Mouse (Mus musculus) liver, embryonic 12.5 days (tissue): ENCODE measurements around the gene Dab1. TPM values are rescaled to one million over a fixed set of nuclear protein-coding genes. Genes with fewer than 3 reads are reported as not detected.

Source experiments
- ATAC-seq: fragments of 200-750 bp; cut with Nextera tagmentation; 2 replicates; pipeline ENCODE4 v1.8.0; 2017; ENCODE audit warnings: moderate number of reproducible peaks, mild to moderate bottlenecking, moderate library complexity
- H3K27ac ChIP-seq: fragments of 300-500 bp; sonication (generic); 2 replicates; pipeline ENCODE4 v1.5.1; 2016; ENCODE audit warnings: mild to moderate bottlenecking
- H3K27me3 ChIP-seq: fragments of 300-500 bp; sonication (generic); replicated peaks from 2 replicates; pipeline ENCODE4 v1.6.1; 2016; ENCODE audit warnings: mild to moderate bottlenecking, moderate library complexity
- H3K36me3 ChIP-seq: fragments of 300-500 bp; sonication (generic); 2 replicates; pipeline ENCODE4 v1.6.1; 2016; ENCODE audit warnings: mild to moderate bottlenecking, moderate library complexity
- H3K4me1 ChIP-seq: fragments of 300-500 bp; sonication (generic); 2 replicates; pipeline ENCODE4 v1.6.1; 2016
- H3K4me2 ChIP-seq: fragments of 300-500 bp; sonication (generic); 2 replicates; pipeline ENCODE4 v1.6.1; 2016; ENCODE audit warnings: mild to moderate bottlenecking, moderate library complexity
- H3K4me3 ChIP-seq: fragments of 300-500 bp; sonication (generic); 2 replicates; pipeline ENCODE4 v1.5.1; 2016; ENCODE audit warnings: mild to moderate bottlenecking, moderate library complexity
- H3K9ac ChIP-seq: fragments of 300-500 bp; sonication (generic); 2 replicates; pipeline ENCODE4 v1.6.1; 2016; ENCODE audit warnings: mild to moderate bottlenecking, moderate library complexity
- H3K9me3 ChIP-seq: fragments of 300-500 bp; sonication (generic); replicated peaks from 2 replicates; pipeline ENCODE4 v1.6.1; 2016; ENCODE audit warnings: mild to moderate bottlenecking, moderate library complexity
- WGBS: fragments of 180-500 bp; shearing (Covaris S2); methylation state at CpG from one replicate; pipeline ENCODE4 v1.1.7; 2016; ENCODE audit not compliant: insufficient replicate concordance; 5-methylcytosine and 5-hydroxymethylcytosine counted together
- polyA plus RNA-seq: library from polyadenylated mRNA; unstranded; fragments of >200 nt; fragmentation: Nextera tagmentation; extraction: Ambion mirVana; gene quantifications from 2 replicates; pipeline ENCODE4 v1.2.1, GENCODE M21; 2016

Gene Dab1
- polyA plus RNA-seq, 1 experiment from 2014 or later = 0.45 TPM

- no peaks in the 10 kb centered on the region for H3K27me3 ChIP-seq
- no peaks in the 10 kb centered on the region for H3K36me3 ChIP-seq
- H3K27ac ChIP-seq = no peak overlapping the region
- no peak for ATAC-seq
- 66% methylated on average over 3 of the region's 3 CpGs for WGBS
- H3K4me2 ChIP-seq = no peak overlapping the region
- H3K9me3 ChIP-seq = no peaks in the 10 kb centered on the region
- no peaks in the 10 kb centered on the region for H3K4me1 ChIP-seq
- H3K9ac ChIP-seq = no peak overlapping the region
- H3K4me3 ChIP-seq = no peak overlapping the region
These were observed 315.2 kb downstream of the Dab1 start for GRCm38 (mm10) chr4:103934364-103934763.

GRCm38 (mm10) chr4:103948255-103948654 lies 329.1 kb downstream of the Dab1 start:
- H3K4me2 ChIP-seq = no peak overlapping the region
- H3K36me3 ChIP-seq = no peaks in the 10 kb centered on the region
- no peaks in the 10 kb centered on the region for H3K27me3 ChIP-seq
- H3K27ac ChIP-seq = no peak overlapping the region
- no peaks in the 10 kb centered on the region for H3K4me1 ChIP-seq
- H3K9ac ChIP-seq = no peak overlapping the region
- WGBS = 60% methylated on average over 3 of the region's 3 CpGs
- no peaks in the 10 kb centered on the region for H3K9me3 ChIP-seq
- ATAC-seq = no peak
- no peak overlapping the region for H3K4me3 ChIP-seq

- no peak overlapping the region for H3K4me2 ChIP-seq
- H3K27ac ChIP-seq = no peak overlapping the region
- H3K4me1 ChIP-seq = no peaks in the 10 kb centered on the region
- no peaks in the 10 kb centered on the region for H3K36me3 ChIP-seq
- WGBS = 57% methylated on average over 9 of the region's 9 CpGs
- H3K27me3 ChIP-seq = no peaks in the 10 kb centered on the region
- no peak overlapping the region for H3K4me3 ChIP-seq
- ATAC-seq = no peak
- no peak overlapping the region for H3K9ac ChIP-seq
- H3K9me3 ChIP-seq = 0 out of 2 replicates have a peak, but pooled peaks cover 3% of the 10 kb centered on the region
These were observed 334.6 kb downstream of the Dab1 start for GRCm38 (mm10) chr4:103953652-103954220.

GRCm38 (mm10) chr4:103961134-103962049 lies 342.2 kb downstream of the Dab1 start:
- no peak for ATAC-seq
- no peaks in the 10 kb centered on the region for H3K4me1 ChIP-seq
- no peak overlapping the region for H3K27ac ChIP-seq
- H3K36me3 ChIP-seq = no peaks in the 10 kb centered on the region
- no peak overlapping the region for H3K9ac ChIP-seq
- H3K27me3 ChIP-seq = no peaks in the 10 kb centered on the region
- WGBS = 59% methylated on average over 7 of the region's 7 CpGs
- no peak overlapping the region for H3K4me2 ChIP-seq
- H3K4me3 ChIP-seq = no peak overlapping the region
- H3K9me3 ChIP-seq = no peaks in the 10 kb centered on the region

GRCm38 (mm10) chr4:103969906-103970305 lies 350.7 kb downstream of the Dab1 start:
- Histone ChIP-seq H3K9ac (no peak overlapping the region), H3K27me3 (no peaks in the 10 kb centered on the region), H3K4me2 (no peak overlapping the region), H3K4me3 (no peak overlapping the region), H3K36me3 (no peaks in the 10 kb centered on the region), H3K9me3 (no peaks in the 10 kb centered on the region), H3K27ac (no peak overlapping the region), H3K4me1 (no peaks in the 10 kb centered on the region)
- ATAC-seq = no peak
- 66% methylated on average over 9 of the region's 9 CpGs for WGBS

- Histone ChIP-seq H3K4me1 (no peaks in the 10 kb centered on the region), H3K9ac (no peak overlapping the region), H3K36me3 (no peaks in the 10 kb centered on the region), H3K4me3 (no peak overlapping the region), H3K4me2 (no peak overlapping the region), H3K27me3 (no peaks in the 10 kb centered on the region), H3K9me3 (no peaks in the 10 kb centered on the region), H3K27ac (no peak overlapping the region)
- 62% methylated on average over 2 of the region's 2 CpGs for WGBS
- no peak for ATAC-seq
These were observed 355.4 kb downstream of the Dab1 start for GRCm38 (mm10) chr4:103974536-103974935.

GRCm38 (mm10) chr4:103974946-103975345 lies 355.8 kb downstream of the Dab1 start:
- no peaks in the 10 kb centered on the region for H3K36me3 ChIP-seq
- H3K9ac ChIP-seq = no peak overlapping the region
- ATAC-seq = no peak
- H3K27me3 ChIP-seq = no peaks in the 10 kb centered on the region
- H3K9me3 ChIP-seq = no peaks in the 10 kb centered on the region
- no peaks in the 10 kb centered on the region for H3K4me1 ChIP-seq
- no peak overlapping the region for H3K4me3 ChIP-seq
- no peak overlapping the region for H3K27ac ChIP-seq
- WGBS = 72% methylated on average over 2 of the region's 2 CpGs
- no peak overlapping the region for H3K4me2 ChIP-seq

GRCm38 (mm10) chr4:103993884-103994283 lies 374.7 kb downstream of the Dab1 start:
- no peak overlapping the region for H3K27ac ChIP-seq

GRCm38 (mm10) chr4:103994406-103994805 lies 375.2 kb downstream of the Dab1 start:
- H3K4me1 ChIP-seq = no peaks in the 10 kb centered on the region
- no peak overlapping the region for H3K4me2 ChIP-seq
- no peaks in the 10 kb centered on the region for H3K9me3 ChIP-seq
- ATAC-seq = no peak
- 65% methylated on average over 1 of the region's 1 CpGs for WGBS
- H3K4me3 ChIP-seq = no peak overlapping the region
- no peaks in the 10 kb centered on the region for H3K27me3 ChIP-seq
- no peaks in the 10 kb centered on the region for H3K36me3 ChIP-seq
- H3K27ac ChIP-seq = no peak overlapping the region
- no peak overlapping the region for H3K9ac ChIP-seq

More at GRCm38 (mm10) chr4:103993884-103994283, 374.7 kb downstream of the Dab1 start:
- Histone ChIP-seq H3K4me3 (no peak overlapping the region), H3K4me1 (no peaks in the 10 kb centered on the region), H3K36me3 (no peaks in the 10 kb centered on the region), H3K27me3 (no peaks in the 10 kb centered on the region), H3K9me3 (no peaks in the 10 kb centered on the region), H3K9ac (no peak overlapping the region), H3K4me2 (no peak overlapping the region)
- WGBS = 54% methylated on average over 3 of the region's 3 CpGs
- ATAC-seq = no peak

GRCm38 (mm10) chr4:104008406-104008805 lies 389.2 kb downstream of the Dab1 start:
- H3K36me3 ChIP-seq = no peaks in the 10 kb centered on the region
- no peak overlapping the region for H3K27ac ChIP-seq
- no peaks in the 10 kb centered on the region for H3K27me3 ChIP-seq
- WGBS = 67% methylated on average over 5 of the region's 5 CpGs
- no peak overlapping the region for H3K4me3 ChIP-seq
- H3K9me3 ChIP-seq = no peaks in the 10 kb centered on the region
- no peaks in the 10 kb centered on the region for H3K4me1 ChIP-seq
- H3K9ac ChIP-seq = no peak overlapping the region
- no peak overlapping the region for H3K4me2 ChIP-seq
- ATAC-seq = no peak

GRCm38 (mm10) chr4:104011683-104012082 lies 392.5 kb downstream of the Dab1 start:
- Histone ChIP-seq H3K4me3 (no peak overlapping the region), H3K36me3 (no peaks in the 10 kb centered on the region), H3K27me3 (no peaks in the 10 kb centered on the region), H3K9me3 (no peaks in the 10 kb centered on the region), H3K4me1 (no peaks in the 10 kb centered on the region), H3K9ac (no peak overlapping the region), H3K4me2 (no peak overlapping the region), H3K27ac (no peak overlapping the region)
- 54% methylated on average over 4 of the region's 4 CpGs for WGBS
- ATAC-seq = no peak

- H3K36me3 ChIP-seq = no peaks in the 10 kb centered on the region
These were observed 393.0 kb downstream of the Dab1 start for GRCm38 (mm10) chr4:104012150-104012549.

More at GRCm38 (mm10) chr4:104012150-104012549, 393.0 kb downstream of the Dab1 start:
- Histone ChIP-seq H3K4me2 (no peak overlapping the region), H3K9me3 (no peaks in the 10 kb centered on the region), H3K9ac (no peak overlapping the region), H3K4me1 (no peaks in the 10 kb centered on the region), H3K27ac (no peak overlapping the region), H3K27me3 (no peaks in the 10 kb centered on the region), H3K4me3 (no peak overlapping the region)
- ATAC-seq = no peak
- WGBS = 74% methylated on average over 4 of the region's 4 CpGs
